ENCODE assay signal across 7 mouse cellular contexts in the genomic region with DNA sequence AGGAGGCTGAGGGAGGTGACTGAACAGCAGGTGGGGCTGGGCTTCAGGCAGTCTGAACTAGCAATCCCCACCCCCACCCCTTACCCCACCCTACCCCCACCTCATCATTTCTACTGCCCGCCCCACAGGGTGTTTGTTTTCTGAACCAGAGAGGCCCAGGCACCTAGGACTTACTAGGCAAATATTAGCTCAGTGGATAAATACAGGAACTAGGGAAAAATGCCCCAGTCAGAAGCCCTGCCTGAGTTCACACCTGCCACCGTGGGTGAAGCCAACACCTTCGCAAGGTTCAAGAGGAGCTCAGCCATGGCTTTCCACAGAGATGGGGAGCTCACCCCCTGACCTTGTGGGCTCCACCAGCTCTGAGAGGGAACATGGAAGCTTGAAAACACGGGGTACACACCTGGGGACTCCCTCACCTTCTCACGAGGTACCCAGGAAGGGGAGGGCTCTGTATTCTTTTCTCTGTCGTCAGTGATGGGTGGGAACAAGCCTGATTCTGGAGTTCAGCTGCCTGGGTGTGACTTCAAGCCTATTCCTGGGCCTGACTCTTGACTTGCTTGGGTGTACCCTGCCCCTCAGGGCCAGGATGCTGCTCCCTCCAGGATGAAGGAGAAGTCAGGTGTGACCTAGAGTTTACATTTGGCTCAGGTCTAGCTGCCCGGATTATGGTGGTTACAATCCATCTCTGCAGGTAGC. TPM values are rescaled to one million over a fixed set of nuclear protein-coding genes. Genes with fewer than 3 reads are reported as not detected.
A peak's percentile ranks its signal among the peaks of the same experiment; 100 is the strongest.
DNase-seq lines count a peak whose midpoint lies in the region; TF ChIP-seq lines count a peak whose summit lies in the region.

A gene (plus strand): TSS at position 285 of the 699 bp plus-strand sequence.

- intact Hi-C loops in heart, postnatal 14 days (cut with DNase I): no loop called here

- WGBS in bone marrow, adult 2 months: 53% methylated on average over 7 of the region's 7 CpGs

- DNase-seq in adrenal gland, adult 8-10 months: no peak
- DNase-seq in heart, postnatal 14 days: no peak
- peak; percentile 74 to 83 for DNase-seq in kidney, postnatal 36 days
- DNase-seq in lung, postnatal 25 days (ENCODE audit: low spot score): peak; percentile 68
- DNase-seq in spleen, postnatal 14 days (ENCODE audit: low spot score in 2 of 2): no peak
- no peak for DNase-seq in cerebellum, adult 11 months

- TF ChIP-seq CTCF in bone marrow, adult 2 months (IDR thresholded peaks at IDR 0.05; ENCODE audit: control insufficient read depth, insufficient read depth, low read length): no peak

- TF ChIP-seq POLR2A in bone marrow, adult 2 months (IDR thresholded peaks at IDR 0.05; ENCODE audit: borderline replicate concordance, control insufficient read depth, low read depth, low read length): no peak

- no peak within 1 kb of the TSS for H3K4me3 ChIP-seq in bone marrow, adult 2 months (replicated peaks; ENCODE audit: control insufficient read depth, low read depth, low read length)

- peaks cover 3% of the 10 kb centered on the region; the same call in 1 of the 2 replicates for H3K4me1 ChIP-seq in bone marrow, adult 2 months (ENCODE audit: control insufficient read depth, insufficient read depth, low read length)

- H3K27ac ChIP-seq in bone marrow, adult 2 months (ENCODE audit: control insufficient read depth, insufficient read depth, low read depth, low read length, poor library complexity): no peak within 1 kb of the TSS

RNA-seq across cellular contexts. Expression of the gene that starts here (rescaled TPM):
- 10 to 100 TPM; 14.6 to 60.9 (median 38.3) TPM for total RNA-seq in adrenal gland, adult 8-10 months (2022)
- polyA plus RNA-seq in bone marrow, adult 2 months (2011; ENCODE audit: insufficient read depth, insufficient read length, low replicate concordance, missing spikeins): 30.1 and 41.3 TPM in 2 replicates
- total RNA-seq in heart, postnatal 14 days (2021): 10 to 100 TPM; 59.3 to 73.3 TPM

Comparison
In these comparisons a context has a peak if more than half of its experiments do, and no peak if none do; other contexts are left out.
1. DNase-seq: peak in kidney, postnatal 36 days (2 of 2) and lung, postnatal 25 days (single experiment); none in adrenal gland, adult 8-10 months (single experiment), heart, postnatal 14 days (0 of 2), spleen, postnatal 14 days (0 of 2) and cerebellum, adult 11 months (single experiment).